Mouse (Mus musculus): ENCODE results near the gene Ctrl. TPM values are rescaled to one million over a fixed set of nuclear protein-coding genes. Genes with fewer than 3 reads are reported as not detected.

Gene Ctrl
- polyA plus RNA-seq, 3 experiments from 2014 or later: 3.0 to 4.1 (median 3.4) TPM

Other genes with a start within 250 kb of the Ctrl start
- 1 to 10 TPM; 4.6 to 6.8 (median 6.6) TPM for gene Carmil2, start 247.6 kb downstream of the Ctrl start, polyA plus RNA-seq (2017; shearing (Covaris generic))
- gene Acd, start 232.8 kb downstream of the Ctrl start, polyA plus RNA-seq (2017; shearing (Covaris generic)): 10 to 100 TPM; 53.2 to 71.2 (median 54.5) TPM
- 10 to 100 TPM in 1 of 3 experiments, 1 to 10 TPM in 2; 7.2 to 11.0 (median 9.0) TPM for gene Pard6a, start 232.7 kb downstream of the Ctrl start, polyA plus RNA-seq (2017; shearing (Covaris generic))
- not detected for gene 4933405L10Rik, start 226.2 kb downstream of the Ctrl start, polyA plus RNA-seq (2017; shearing (Covaris generic))
- 1 to 10 TPM; 1.3 to 2.9 (median 1.9) TPM for gene Enkd1, start 225.7 kb downstream of the Ctrl start, polyA plus RNA-seq (2017; shearing (Covaris generic))
- 1 to 10 TPM; 1.7 to 5.9 (median 3.9) TPM for gene Gfod2, start 175.2 kb downstream of the Ctrl start, polyA plus RNA-seq (2017; shearing (Covaris generic))
- gene Ranbp10, start 106.5 kb downstream of the Ctrl start, polyA plus RNA-seq (2017; shearing (Covaris generic)): 1 to 10 TPM; 5.3 to 8.7 (median 5.9) TPM
- not detected for gene Tsnaxip1, start 106.1 kb downstream of the Ctrl start, polyA plus RNA-seq (2017; shearing (Covaris generic))
- gene Cenpt, start 80.6 kb downstream of the Ctrl start, polyA plus RNA-seq (2017; shearing (Covaris generic)): 10 to 100 TPM; 13.8 to 22.1 (median 18.4) TPM
- gene Thap11, start 78.7 kb downstream of the Ctrl start, polyA plus RNA-seq (2017; shearing (Covaris generic)): 1 to 10 TPM; 5.5 to 6.7 (median 6.0) TPM
- 10 to 100 TPM; 10.8 to 70.1 (median 13.0) TPM for gene Nutf2, start 73.3 kb downstream of the Ctrl start, polyA plus RNA-seq (2017; shearing (Covaris generic))
- gene Edc4, start 53.0 kb downstream of the Ctrl start, polyA plus RNA-seq (2017; shearing (Covaris generic)): 10 to 100 TPM; 28.1 to 41.1 (median 33.9) TPM
- 1 to 10 TPM in 2 of 3 experiments, not detected in 1; 1.2 to 1.8 TPM for gene Nrn1l, start 40.3 kb downstream of the Ctrl start, polyA plus RNA-seq (2017; shearing (Covaris generic))
- gene Pskh1, start 33.4 kb downstream of the Ctrl start, polyA plus RNA-seq (2017; shearing (Covaris generic)): 10 to 100 TPM; 10.0 to 14.4 (median 11.1) TPM
- gene Psmb10, start 4.6 kb upstream of the Ctrl start, polyA plus RNA-seq (2017; shearing (Covaris generic)): 100 to 1,000 TPM; 368 to 388 (median 373) TPM
- under 1 TPM; 0.44 to 0.67 (median 0.45) TPM for gene Lcat, start 9.5 kb upstream of the Ctrl start, polyA plus RNA-seq (2017; shearing (Covaris generic))
- 1 to 10 TPM; 5.4 to 8.8 (median 6.4) TPM for gene Slc12a4, start 32.2 kb upstream of the Ctrl start, polyA plus RNA-seq (2017; shearing (Covaris generic))
- gene Dpep3, start 45.6 kb upstream of the Ctrl start, polyA plus RNA-seq (2017; shearing (Covaris generic)): not detected
- gene Dus2, start 57.5 kb upstream of the Ctrl start, polyA plus RNA-seq (2017; shearing (Covaris generic)): 10 to 100 TPM; 29.0 to 36.7 (median 32.2) TPM
- not detected for gene Dpep2nb, start 72.1 kb upstream of the Ctrl start, polyA plus RNA-seq (2017; shearing (Covaris generic))
- 10 to 100 TPM in 2 of 3 experiments, 1 to 10 TPM in 1; 9.3 to 15.6 (median 12.3) TPM for gene Ddx28, start 78.0 kb upstream of the Ctrl start, polyA plus RNA-seq (2017; shearing (Covaris generic))
- gene Nfatc3, start 125.0 kb upstream of the Ctrl start, polyA plus RNA-seq (2017; shearing (Covaris generic)): 10 to 100 TPM; 35.1 to 41.7 (median 37.1) TPM
- gene Esrp2, start 203.1 kb upstream of the Ctrl start, polyA plus RNA-seq (2017; shearing (Covaris generic)): under 1 TPM in 2 of 3 experiments, not detected in 1; 0.20 to 0.64 TPM
- gene Pla2g15, start 216.5 kb upstream of the Ctrl start, polyA plus RNA-seq (2017; shearing (Covaris generic)): 1 to 10 TPM; 4.5 to 6.2 (median 4.7) TPM
- 10 to 100 TPM; 21.0 to 35.6 (median 33.1) TPM for gene Slc7a6, start 235.0 kb upstream of the Ctrl start, polyA plus RNA-seq (2017; shearing (Covaris generic))